ENCODE assay signal across 24 mouse cellular contexts in the genomic region with DNA sequence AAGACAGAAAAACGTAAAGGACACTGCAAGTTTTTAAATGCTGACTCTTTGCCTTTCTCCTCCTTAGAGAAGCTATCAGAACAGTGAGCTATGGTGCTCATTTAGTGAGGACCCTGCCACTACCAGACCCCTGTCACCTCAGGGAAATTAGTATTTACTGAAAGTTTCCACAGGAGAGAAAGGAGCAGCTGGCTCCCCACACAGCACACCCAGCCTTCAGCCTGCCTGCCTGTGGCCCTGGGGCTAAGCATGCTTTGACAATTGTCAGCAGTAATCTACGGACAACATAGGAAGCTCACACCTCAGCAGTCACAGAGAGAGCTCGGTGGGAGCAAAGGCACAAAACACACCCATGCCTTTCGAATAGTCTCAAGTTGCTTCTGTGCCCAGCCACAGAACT.
DNase-seq lines count a peak whose midpoint lies in the region; ATAC-seq and TF ChIP-seq lines count a peak whose summit lies in the region.
"Had no signal": no experiment of that assay in that cellular context is flagged by ENCODE, and none has a peak within 500 bp of the region (broad histone marks: within the 10 kb centered on the region; RNA-seq: fewer than 3 reads in every experiment).

No protein-coding gene starts in this region.

- H3K4me1 ChIP-seq in midbrain, embryonic 10.5 days = 0 out of 2 replicates have a peak, but pooled peaks cover 4% of the 10 kb centered on the region
- 0 out of 2 replicates have a peak, but pooled peaks cover 4% of the 10 kb centered on the region for H3K4me1 ChIP-seq in midbrain, embryonic 14.5 days (ENCODE audit: control insufficient read depth, insufficient read depth, low read length)
- H3K4me1 ChIP-seq in hindbrain, embryonic 13.5 days (replicated peaks) = peaks cover 15% of the 10 kb centered on the region
- peaks cover 14% of the 10 kb centered on the region for H3K4me1 ChIP-seq in neural tube, embryonic 13.5 days (replicated peaks)
- H3K4me1 ChIP-seq: embryonic facial prominence, embryonic 12.5 days; heart, embryonic 13.5 days; limb, embryonic 15.5 days; liver, embryonic 15.5 days had no signal

- H3K9me3 ChIP-seq in midbrain, embryonic 10.5 days (replicated peaks) = no peaks in the 10 kb centered on the region
- H3K9me3 ChIP-seq in midbrain, embryonic 14.5 days (ENCODE audit: control insufficient read depth, low read length) = no peaks in the 10 kb centered on the region
- H3K9me3 ChIP-seq in hindbrain, embryonic 13.5 days = no peaks in the 10 kb centered on the region
- no peaks in the 10 kb centered on the region for H3K9me3 ChIP-seq in neural tube, embryonic 13.5 days
- H3K9me3 ChIP-seq: embryonic facial prominence, embryonic 12.5 days; forebrain, embryonic 12.5 days; heart, embryonic 13.5 days; limb, embryonic 15.5 days; liver, embryonic 15.5 days had no signal

- H3K27ac ChIP-seq in midbrain, embryonic 10.5 days (replicated peaks) = 0 out of 2 replicates have a peak overlapping the region, but pooled peaks have one; percentile 17
- H3K27ac ChIP-seq in midbrain, embryonic 14.5 days (replicated peaks; ENCODE audit: low read depth, low read length) = no peak overlapping the region
- H3K27ac ChIP-seq in hindbrain, embryonic 13.5 days = peak overlapping the region; percentile 0; the same call in 1 of the 2 replicates
- H3K27ac ChIP-seq in neural tube, embryonic 13.5 days (replicated peaks) = no peak overlapping the region
- no peak overlapping the region for H3K27ac ChIP-seq in gastrocnemius, adult 2 months
- H3K27ac ChIP-seq: embryonic facial prominence, embryonic 12.5 days; forebrain, embryonic 12.5 days; heart, adult 2 months; heart, embryonic 13.5 days; limb, embryonic 15.5 days; liver, embryonic 15.5 days; macrophage had no signal

- peak; percentile 14 for DNase-seq in embryo, embryonic 11 days
- DNase-seq in embryo, embryonic 10.5 days (ENCODE audit: low spot score) = no peak
- DNase-seq in midbrain, embryonic 10.5 days (ENCODE audit: low spot score) = no peak
- no peak for DNase-seq in midbrain, embryonic 14.5 days
- no peak for DNase-seq in gastrocnemius, adult 2 months
- DNase-seq in kidney, adult 11 months = no peak
- DNase-seq: adrenal gland, postnatal 14 days; cerebellum, adult 9-10 months; gastrocnemius, postnatal 25 days; heart, adult 2 months; heart, postnatal 14 days; kidney, adult 18-20 months; layer of hippocampus, adult 9-11 months; retina, postnatal 1 day; thymus, postnatal 25 days had no signal

- H3K27me3 ChIP-seq in midbrain, embryonic 10.5 days (ENCODE audit: low read depth, poor library complexity, severe bottlenecking) = no peaks in the 10 kb centered on the region
- H3K27me3 ChIP-seq in midbrain, embryonic 14.5 days (ENCODE audit: control insufficient read depth, insufficient read depth, low read length) = no peaks in the 10 kb centered on the region
- H3K27me3 ChIP-seq in hindbrain, embryonic 13.5 days = no peaks in the 10 kb centered on the region
- no peaks in the 10 kb centered on the region for H3K27me3 ChIP-seq in neural tube, embryonic 13.5 days
- H3K27me3 ChIP-seq: embryonic facial prominence, embryonic 12.5 days; forebrain, embryonic 12.5 days; heart, embryonic 13.5 days; limb, embryonic 15.5 days; liver, embryonic 15.5 days had no signal

- WGBS in midbrain, embryonic 10.5 days = 55% methylated on average over 4 of the region's 4 CpGs
- WGBS in midbrain, embryonic 14.5 days = 47% methylated on average over 4 of the region's 4 CpGs
- 50% methylated on average over 4 of the region's 4 CpGs for WGBS in hindbrain, embryonic 13.5 days
- 37% methylated on average over 4 of the region's 4 CpGs for WGBS in neural tube, embryonic 13.5 days

- no peak overlapping the region for H3K4me2 ChIP-seq in midbrain, embryonic 14.5 days (ENCODE audit: low read length)
- no peak overlapping the region for H3K4me2 ChIP-seq in hindbrain, embryonic 13.5 days
- no peak overlapping the region for H3K4me2 ChIP-seq in neural tube, embryonic 13.5 days
- H3K4me2 ChIP-seq: embryonic facial prominence, embryonic 12.5 days; forebrain, embryonic 12.5 days; heart, embryonic 13.5 days; limb, embryonic 15.5 days; liver, embryonic 15.5 days had no signal

- TF ChIP-seq CTCF in gastrocnemius, adult 2 months (IDR thresholded peaks at IDR 0.05) = no peak

- no peak overlapping the region for H3K9ac ChIP-seq in midbrain, embryonic 14.5 days (replicated peaks; ENCODE audit: low read length)
- H3K9ac ChIP-seq in hindbrain, embryonic 13.5 days = no peak overlapping the region
- H3K9ac ChIP-seq in neural tube, embryonic 13.5 days = no peak overlapping the region
- H3K9ac ChIP-seq: embryonic facial prominence, embryonic 12.5 days; forebrain, embryonic 12.5 days; heart, embryonic 13.5 days; limb, embryonic 15.5 days; liver, embryonic 15.5 days had no signal

- H3K4me3 ChIP-seq in midbrain, embryonic 10.5 days = no peak overlapping the region
- no peak overlapping the region for H3K4me3 ChIP-seq in midbrain, embryonic 14.5 days (replicated peaks; ENCODE audit: low read depth, low read length)
- H3K4me3 ChIP-seq in hindbrain, embryonic 13.5 days = no peak overlapping the region
- no peak overlapping the region for H3K4me3 ChIP-seq in neural tube, embryonic 13.5 days
- no peak overlapping the region for H3K4me3 ChIP-seq in gastrocnemius, adult 2 months
- H3K4me3 ChIP-seq: embryonic facial prominence, embryonic 12.5 days; forebrain, embryonic 12.5 days; heart, adult 2 months; heart, embryonic 13.5 days; limb, embryonic 15.5 days; liver, embryonic 15.5 days; myocyte had no signal

- ATAC-seq in midbrain, embryonic 14.5 days (ENCODE audit: low FRiP score, low TSS enrichment) = no peak
- peak; percentile 75; the same call in 1 of the 2 replicates for ATAC-seq in hindbrain, embryonic 13.5 days (ENCODE audit: low FRiP score)
- peak; percentile 59; the same call in 1 of the 2 replicates for ATAC-seq in neural tube, embryonic 13.5 days (ENCODE audit: low read depth)

- no peaks in the 10 kb centered on the region for H3K36me3 ChIP-seq in midbrain, embryonic 10.5 days
- H3K36me3 ChIP-seq in midbrain, embryonic 14.5 days (ENCODE audit: control insufficient read depth, insufficient read depth, low read length) = no peaks in the 10 kb centered on the region
- H3K36me3 ChIP-seq in hindbrain, embryonic 13.5 days = no peaks in the 10 kb centered on the region
- H3K36me3 ChIP-seq in neural tube, embryonic 13.5 days = no peaks in the 10 kb centered on the region
- H3K36me3 ChIP-seq: embryonic facial prominence, embryonic 12.5 days; forebrain, embryonic 12.5 days; heart, embryonic 13.5 days; limb, embryonic 15.5 days; liver, embryonic 15.5 days had no signal

- intact Hi-C loops in gastrocnemius, adult 2 months (cut with DNase I) = no loop called here

Comparison
In these comparisons a context has a peak if more than half of its experiments do, and no peak if none do; other contexts are left out.
1. H3K27ac ChIP-seq: peak in midbrain, embryonic 10.5 days (single experiment) and hindbrain, embryonic 13.5 days (single experiment); none in midbrain, embryonic 14.5 days (single experiment), neural tube, embryonic 13.5 days (single experiment) and gastrocnemius, adult 2 months (single experiment).